In genomic region chr9:95034140-95034970, GRCm38 (mm10) we compare ENCODE assay signal across 23 mouse cellular contexts.
A peak's percentile ranks its signal among the peaks of the same experiment; 100 is the strongest.
DNase-seq lines count a peak whose midpoint lies in the region; ATAC-seq and TF ChIP-seq lines count a peak whose summit lies in the region.
"Had no signal": no experiment of that assay in that cellular context is flagged by ENCODE, and none has a peak within 500 bp of the region (broad histone marks: within the 10 kb centered on the region; RNA-seq: fewer than 3 reads in every experiment).

No protein-coding gene starts in this region.

- no peak overlapping the region for H3K4me2 ChIP-seq in forebrain, embryonic 14.5 days (ENCODE audit: low read length)
- no peak overlapping the region for H3K4me2 ChIP-seq in forebrain, embryonic 12.5 days
- H3K4me2 ChIP-seq in limb, embryonic 14.5 days (replicated peaks; ENCODE audit: low read depth, low read length, severe bottlenecking) = no peak overlapping the region
- H3K4me2 ChIP-seq in embryonic facial prominence, embryonic 12.5 days (replicated peaks) = no peak overlapping the region
- no peak overlapping the region for H3K4me2 ChIP-seq in forebrain, postnatal 0 days (ENCODE audit: low read depth)
- H3K4me2 ChIP-seq: heart, embryonic 15.5 days; hindbrain, embryonic 13.5 days; liver, embryonic 15.5 days; lung, embryonic 15.5 days; stomach, embryonic 15.5 days had no signal

- no peaks in the 10 kb centered on the region for H3K27me3 ChIP-seq in forebrain, embryonic 14.5 days (replicated peaks; ENCODE audit: control insufficient read depth, insufficient read depth, low read length)
- no peaks in the 10 kb centered on the region for H3K27me3 ChIP-seq in forebrain, embryonic 12.5 days
- H3K27me3 ChIP-seq in limb, embryonic 14.5 days (ENCODE audit: control insufficient read depth, insufficient read depth, low read length) = no peaks in the 10 kb centered on the region
- no peaks in the 10 kb centered on the region for H3K27me3 ChIP-seq in limb, embryonic 10.5 days (ENCODE audit: low read depth, poor library complexity, severe bottlenecking)
- no peaks in the 10 kb centered on the region for H3K27me3 ChIP-seq in embryonic facial prominence, embryonic 12.5 days
- H3K27me3 ChIP-seq in forebrain, postnatal 0 days (ENCODE audit: insufficient read depth, low read length) = no peaks in the 10 kb centered on the region
- H3K27me3 ChIP-seq: heart, embryonic 15.5 days; hindbrain, embryonic 13.5 days; liver, embryonic 15.5 days; lung, embryonic 15.5 days; megakaryocyte, embryonic 14.5 days; stomach, embryonic 15.5 days had no signal

- peak; percentile 28 for DNase-seq in forebrain, embryonic 14.5 days (ENCODE audit: low spot score)
- peak; percentile 3 for DNase-seq in limb, embryonic 14.5 days (ENCODE audit: low spot score)
- DNase-seq in limb, embryonic 10.5 days (ENCODE audit: low spot score) = no peak
- peak; percentile 26 for DNase-seq in forebrain, postnatal 0 days
- DNase-seq in cerebellum, postnatal 10 days = no peak
- DNase-seq: adrenal gland, postnatal 25 days; cerebellum, adult 9-11 months; gastrocnemius, postnatal 36 days; heart, postnatal 36 days; kidney, adult 18-20 months; liver; lung, postnatal 36 days; thymus, postnatal 25 days had no signal

- no peaks in the 10 kb centered on the region for H3K4me1 ChIP-seq in forebrain, embryonic 14.5 days (ENCODE audit: control insufficient read depth, insufficient read depth, low read length)
- H3K4me1 ChIP-seq in forebrain, embryonic 12.5 days = no peaks in the 10 kb centered on the region
- no peaks in the 10 kb centered on the region for H3K4me1 ChIP-seq in limb, embryonic 14.5 days (ENCODE audit: control insufficient read depth, insufficient read depth, low read length)
- no peaks in the 10 kb centered on the region for H3K4me1 ChIP-seq in limb, embryonic 10.5 days
- H3K4me1 ChIP-seq in embryonic facial prominence, embryonic 12.5 days = no peaks in the 10 kb centered on the region
- no peaks in the 10 kb centered on the region for H3K4me1 ChIP-seq in forebrain, postnatal 0 days (ENCODE audit: insufficient read depth)
- H3K4me1 ChIP-seq: heart, embryonic 15.5 days; hindbrain, embryonic 13.5 days; liver, embryonic 15.5 days; lung, embryonic 15.5 days; megakaryocyte, embryonic 14.5 days; stomach, embryonic 15.5 days had no signal

- no peak overlapping the region for H3K9ac ChIP-seq in forebrain, embryonic 14.5 days (ENCODE audit: low read length)
- no peak overlapping the region for H3K9ac ChIP-seq in forebrain, embryonic 12.5 days
- no peak overlapping the region for H3K9ac ChIP-seq in limb, embryonic 14.5 days (ENCODE audit: low read depth, low read length, severe bottlenecking)
- H3K9ac ChIP-seq in embryonic facial prominence, embryonic 12.5 days = no peak overlapping the region
- H3K9ac ChIP-seq in forebrain, postnatal 0 days = no peak overlapping the region
- H3K9ac ChIP-seq: heart, embryonic 15.5 days; hindbrain, embryonic 13.5 days; liver, embryonic 15.5 days; lung, embryonic 15.5 days; stomach, embryonic 15.5 days had no signal

- H3K9me3 ChIP-seq in forebrain, embryonic 14.5 days (replicated peaks; ENCODE audit: control insufficient read depth, low read length) = no peaks in the 10 kb centered on the region
- H3K9me3 ChIP-seq in forebrain, embryonic 12.5 days = no peaks in the 10 kb centered on the region
- no peaks in the 10 kb centered on the region for H3K9me3 ChIP-seq in limb, embryonic 14.5 days (ENCODE audit: control insufficient read depth, low read length)
- no peaks in the 10 kb centered on the region for H3K9me3 ChIP-seq in limb, embryonic 10.5 days (replicated peaks)
- H3K9me3 ChIP-seq in embryonic facial prominence, embryonic 12.5 days = no peaks in the 10 kb centered on the region
- no peaks in the 10 kb centered on the region for H3K9me3 ChIP-seq in forebrain, postnatal 0 days (ENCODE audit: low read length)
- H3K9me3 ChIP-seq: heart, embryonic 15.5 days; hindbrain, embryonic 13.5 days; liver, embryonic 15.5 days; lung, embryonic 15.5 days; stomach, embryonic 15.5 days had no signal

- H3K36me3 ChIP-seq in forebrain, embryonic 14.5 days (ENCODE audit: control insufficient read depth, insufficient read depth, low read length) = no peaks in the 10 kb centered on the region
- no peaks in the 10 kb centered on the region for H3K36me3 ChIP-seq in forebrain, embryonic 12.5 days (replicated peaks)
- H3K36me3 ChIP-seq in limb, embryonic 14.5 days (ENCODE audit: control insufficient read depth, insufficient read depth, low read length) = no peaks in the 10 kb centered on the region
- H3K36me3 ChIP-seq in limb, embryonic 10.5 days = no peaks in the 10 kb centered on the region
- no peaks in the 10 kb centered on the region for H3K36me3 ChIP-seq in embryonic facial prominence, embryonic 12.5 days
- H3K36me3 ChIP-seq in forebrain, postnatal 0 days (ENCODE audit: insufficient read depth) = no peaks in the 10 kb centered on the region
- H3K36me3 ChIP-seq: heart, embryonic 15.5 days; hindbrain, embryonic 13.5 days; liver, embryonic 15.5 days; lung, embryonic 15.5 days; stomach, embryonic 15.5 days had no signal

- WGBS in forebrain, embryonic 14.5 days = 35% methylated on average over 3 of the region's 3 CpGs
- 63% methylated on average over 3 of the region's 3 CpGs for WGBS in forebrain, embryonic 12.5 days
- 69% methylated on average over 3 of the region's 3 CpGs for WGBS in limb, embryonic 14.5 days
- 78% methylated on average over 3 of the region's 3 CpGs for WGBS in limb, embryonic 10.5 days
- WGBS in embryonic facial prominence, embryonic 12.5 days = 67% methylated on average over 3 of the region's 3 CpGs
- 44% methylated on average over 3 of the region's 3 CpGs for WGBS in forebrain, postnatal 0 days

- no peak for TF ChIP-seq POLR2A in limb, embryonic 14.5 days (IDR thresholded peaks at IDR 0.05; ENCODE audit: borderline replicate concordance, extremely low read depth, insufficient read depth, insufficient read length)

- no peak for TF ChIP-seq CTCF in forebrain, postnatal 0 days (IDR thresholded peaks at IDR 0.05; ENCODE audit: low read depth)

- no peak overlapping the region for H3K27ac ChIP-seq in forebrain, embryonic 14.5 days (ENCODE audit: low read depth, low read length)
- H3K27ac ChIP-seq in forebrain, embryonic 12.5 days = no peak overlapping the region
- no peak overlapping the region for H3K27ac ChIP-seq in limb, embryonic 14.5 days (replicated peaks; ENCODE audit: low read depth, low read length)
- H3K27ac ChIP-seq in limb, embryonic 10.5 days = no peak overlapping the region
- H3K27ac ChIP-seq in embryonic facial prominence, embryonic 12.5 days = no peak overlapping the region
- no peak overlapping the region for H3K27ac ChIP-seq in forebrain, postnatal 0 days (ENCODE audit: low read depth, low read length)
- H3K27ac ChIP-seq: heart, embryonic 15.5 days; hindbrain, embryonic 13.5 days; left cerebral cortex, adult 2 months; liver, embryonic 15.5 days; lung, embryonic 15.5 days; stomach, embryonic 15.5 days had no signal

- 0 out of 2 replicates have a peak, but pooled peaks have one; percentile 12 for ATAC-seq in forebrain, embryonic 14.5 days
- no peak; the same call in 1 of the 2 replicates for ATAC-seq in forebrain, embryonic 12.5 days (ENCODE audit: low FRiP score)
- ATAC-seq in limb, embryonic 14.5 days (ENCODE audit: low FRiP score, low read depth) = no peak
- ATAC-seq in embryonic facial prominence, embryonic 12.5 days (ENCODE audit: insufficient number of reproducible peaks, insufficient read depth, low FRiP score, low TSS enrichment) = peak; percentile 47; the same call in 1 of the 2 replicates
- ATAC-seq in forebrain, postnatal 0 days = no peak
- ATAC-seq: CD4-positive, CD25-positive, alpha-beta regulatory T cell, adult 4 months had no signal

- no peak overlapping the region for H3K4me3 ChIP-seq in forebrain, embryonic 14.5 days (ENCODE audit: low read depth, low read length)
- H3K4me3 ChIP-seq in forebrain, embryonic 12.5 days (replicated peaks) = no peak overlapping the region
- no peak overlapping the region for H3K4me3 ChIP-seq in limb, embryonic 14.5 days (replicated peaks; ENCODE audit: low read length)
- H3K4me3 ChIP-seq in limb, embryonic 10.5 days = no peak overlapping the region
- no peak overlapping the region for H3K4me3 ChIP-seq in embryonic facial prominence, embryonic 12.5 days
- H3K4me3 ChIP-seq in forebrain, postnatal 0 days (ENCODE audit: low read depth, low read length) = no peak overlapping the region
- H3K4me3 ChIP-seq: heart, embryonic 15.5 days; hindbrain, embryonic 13.5 days; left cerebral cortex, adult 2 months; liver, embryonic 15.5 days; lung, embryonic 15.5 days; megakaryocyte, embryonic 14.5 days; stomach, embryonic 15.5 days had no signal

Comparison
In these comparisons a context has a peak if more than half of its experiments do, and no peak if none do; other contexts are left out.
1. ATAC-seq: peak in forebrain, embryonic 14.5 days (single experiment) and embryonic facial prominence, embryonic 12.5 days (single experiment); none in forebrain, embryonic 12.5 days (single experiment), limb, embryonic 14.5 days (single experiment) and forebrain, postnatal 0 days (single experiment).
2. DNase-seq: peak in forebrain, embryonic 14.5 days (single experiment), limb, embryonic 14.5 days (single experiment) and forebrain, postnatal 0 days (single experiment); none in limb, embryonic 10.5 days (single experiment) and cerebellum, postnatal 10 days (0 of 2).